Mouse (Mus musculus) MEL (cell line): ENCODE measurements at regions not wholly inside any gene's neighbourhood (a gene's known extent, or its start where the extent isn't known, plus 50 kb on each side); places are given as distances from the start of the nearest gene placed in this dataset.

Experiments used
- DNase-seq: peaks from one replicate; pipeline ENCODE4 v3.0.0; 2011; ENCODE audit warnings: low read depth, low spot score
- H3K27ac ChIP-seq: 2 replicates; pipeline ENCODE4 v1.5.1; 2012; ENCODE audit warnings: low read depth, mild to moderate bottlenecking, control low read depth, low read length, moderate library complexity; ENCODE audit not compliant: control insufficient read depth
- H3K27me3 ChIP-seq, 2 experiments: fragments of 150-350 bp in 1 of 2; sonication (generic) in 1 of 2; 2 replicates each; pipeline ENCODE4 v1.6.1; 2012; ENCODE audit warnings: low read length in 2 of 2, mild to moderate bottlenecking in 2 of 2, improper control_type of control experiment in 1 of 2, moderate library complexity in 1 of 2; ENCODE audit not compliant: insufficient read depth in 2 of 2, control insufficient read depth in 1 of 2
- H3K36me3 ChIP-seq, 2 experiments: 2 replicates each; pipeline ENCODE4 v1.6.1; 2012 to 2014; ENCODE audit warnings: low read length in 2 of 2, improper control_type of control experiment in 1 of 2, inconsistent platforms in 1 of 2, mild to moderate bottlenecking in 1 of 2; ENCODE audit not compliant: insufficient read depth in 2 of 2, control insufficient read depth in 1 of 2
- H3K4me1 ChIP-seq, 2 experiments: fragments of 150-350 bp in 1 of 2; sonication (generic) in 1 of 2; 2 replicates each; pipeline ENCODE4 v1.6.1; 2012; ENCODE audit warnings: low read length in 2 of 2, improper control_type of control experiment in 1 of 2, mild to moderate bottlenecking in 1 of 2; ENCODE audit not compliant: insufficient read depth in 2 of 2, control insufficient read depth in 1 of 2
- H3K4me3 ChIP-seq, 2 experiments: fragments of 150-350 bp in 1 of 2; sonication (generic) in 1 of 2; 2 replicates each; pipeline ENCODE4 v1.5.1; 2012; ENCODE audit warnings: low read depth in 2 of 2, low read length in 2 of 2, mild to moderate bottlenecking in 2 of 2, moderate library complexity in 2 of 2, control low read depth in 1 of 2, improper control_type of control experiment in 1 of 2; ENCODE audit not compliant: control insufficient read depth in 1 of 2, insufficient read depth in 1 of 2
- H3K79me2 ChIP-seq: 2 replicates; pipeline ENCODE4 v1.6.1; 2012; ENCODE audit warnings: mild to moderate bottlenecking, low read length, moderate library complexity; ENCODE audit not compliant: control insufficient read depth, poor library complexity, insufficient read depth
- H3K9ac ChIP-seq: 2 replicates; pipeline ENCODE4 v1.6.1; 2012; ENCODE audit warnings: low read depth, mild to moderate bottlenecking, control low read depth, low read length, moderate library complexity; ENCODE audit not compliant: control insufficient read depth, poor library complexity, severe bottlenecking
- H3K9me3 ChIP-seq: fragments of 150-350 bp; sonication (generic); replicated peaks from 2 replicates; pipeline ENCODE4 v1.6.1; 2012; ENCODE audit warnings: mild to moderate bottlenecking, low read length, improper control_type of control experiment, moderate library complexity; ENCODE audit not compliant: insufficient read depth
- CTCF ChIP-seq, 3 experiments: IDR thresholded peaks in 2 of 3; conservative IDR thresholded peaks in 1 of 3; 2 replicates each; pipeline ENCODE4 v1.5.1; 2011 to 2012; ENCODE audit warnings: low read length in 3 of 3, low read depth in 2 of 3, mild to moderate bottlenecking in 2 of 3, improper control_type of control experiment in 1 of 3, inconsistent platforms in 1 of 3, mixed read lengths in 1 of 3, moderate library complexity in 1 of 3; ENCODE audit not compliant: control insufficient read depth in 1 of 3, insufficient read depth in 1 of 3, poor library complexity in 1 of 3, severe bottlenecking in 1 of 3
- EP300 ChIP-seq, 2 experiments: IDR thresholded peaks; 2 replicates each; pipeline ENCODE4 v1.6.1; 2011; ENCODE audit warnings: improper control_type of control experiment in 2 of 2, low read length in 2 of 2, low read depth in 1 of 2, mild to moderate bottlenecking in 1 of 2
- ETS1 ChIP-seq: IDR thresholded peaks from 2 replicates; pipeline ENCODE4 v1.6.1; 2012; ENCODE audit warnings: low read depth, mild to moderate bottlenecking, inconsistent platforms, low read length, improper control_type of control experiment, moderate library complexity
- GABPA ChIP-seq: IDR thresholded peaks from 2 replicates; pipeline ENCODE4 v1.6.1; 2012; ENCODE audit warnings: low read depth, mild to moderate bottlenecking, inconsistent platforms, low read length, improper control_type of control experiment, moderate library complexity
- HCFC1 ChIP-seq: IDR thresholded peaks from 2 replicates; pipeline ENCODE4 v1.6.1; 2012; ENCODE audit warnings: low read depth, mild to moderate bottlenecking, inconsistent platforms, low read length, improper control_type of control experiment, moderate library complexity
- KAT2A ChIP-seq: conservative IDR thresholded peaks from 2 replicates; pipeline ENCODE4 v1.6.1; 2012; ENCODE audit warnings: low read depth, low read length, improper control_type of control experiment, inconsistent platforms
- MAX ChIP-seq: IDR thresholded peaks from 2 replicates; pipeline ENCODE4 v1.6.1; 2011; ENCODE audit warnings: low read length, improper control_type of control experiment
- MAZ ChIP-seq: IDR thresholded peaks from 2 replicates; pipeline ENCODE4 v1.6.1; 2012; ENCODE audit warnings: low read depth, mild to moderate bottlenecking, inconsistent platforms, low read length, improper control_type of control experiment
- MXI1 ChIP-seq: IDR thresholded peaks from 2 replicates; pipeline ENCODE4 v1.6.1; 2011; ENCODE audit warnings: mild to moderate bottlenecking, low read depth, low read length, improper control_type of control experiment
- MYB ChIP-seq: IDR thresholded peaks from 2 replicates; pipeline ENCODE4 v1.6.1; 2011; ENCODE audit warnings: mild to moderate bottlenecking, low read depth, low read length, improper control_type of control experiment
- NELFE ChIP-seq: IDR thresholded peaks from 2 replicates; pipeline ENCODE4 v1.6.1; 2011; ENCODE audit warnings: low read depth, low read length, improper control_type of control experiment
- NRF1 ChIP-seq: IDR thresholded peaks from 2 replicates; pipeline ENCODE4 v1.6.1; 2014; ENCODE audit warnings: low read depth, mild to moderate bottlenecking, inconsistent platforms, low read length, improper control_type of control experiment, moderate library complexity; ENCODE audit not compliant: poor library complexity, insufficient read depth, severe bottlenecking
- POLR2A ChIP-seq, 2 experiments: IDR thresholded peaks; 2 replicates each; pipeline ENCODE4 v1.6.1; 2011 to 2012; ENCODE audit warnings: low read length in 2 of 2, mild to moderate bottlenecking in 2 of 2, control low read depth in 1 of 2, improper control_type of control experiment in 1 of 2, low read depth in 1 of 2, moderate library complexity in 1 of 2; ENCODE audit not compliant: control insufficient read depth in 1 of 2, insufficient read depth in 1 of 2, poor library complexity in 1 of 2
- RAD21 ChIP-seq: IDR thresholded peaks from 2 replicates; pipeline ENCODE4 v1.6.1; 2011; ENCODE audit warnings: mild to moderate bottlenecking, low read depth, low read length, improper control_type of control experiment
- RCOR1 ChIP-seq: IDR thresholded peaks from 2 replicates; pipeline ENCODE4 v1.6.1; 2012; ENCODE audit warnings: low read depth, mild to moderate bottlenecking, inconsistent platforms, low read length, improper control_type of control experiment
- SMC3 ChIP-seq: IDR thresholded peaks from 2 replicates; pipeline ENCODE4 v1.6.1; 2011; ENCODE audit warnings: low read depth, low read length, improper control_type of control experiment
- TAL1 ChIP-seq: IDR thresholded peaks from 2 replicates; pipeline ENCODE4 v1.6.1; 2012; ENCODE audit warnings: mild to moderate bottlenecking, inconsistent platforms, low read length, moderate library complexity, mixed read lengths
- USF1 ChIP-seq: IDR thresholded peaks from 2 replicates; pipeline ENCODE4 v1.6.1; 2014; ENCODE audit warnings: low read depth, mild to moderate bottlenecking, inconsistent platforms, low read length, improper control_type of control experiment, moderate library complexity
- USF2 ChIP-seq, 2 experiments: IDR thresholded peaks; 2 replicates each; pipeline ENCODE4 v1.6.1; 2011 to 2012; ENCODE audit warnings: improper control_type of control experiment in 2 of 2, low read length in 2 of 2, borderline replicate concordance in 1 of 2, inconsistent platforms in 1 of 2, low read depth in 1 of 2, mild to moderate bottlenecking in 1 of 2; ENCODE audit not compliant: insufficient read depth in 1 of 2
- ZC3H11A ChIP-seq: IDR thresholded peaks from 2 replicates; pipeline ENCODE4 v1.6.1; 2012; ENCODE audit warnings: low read depth, mild to moderate bottlenecking, inconsistent platforms, low read length, improper control_type of control experiment
- ZNF384 ChIP-seq: IDR thresholded peaks from 2 replicates; pipeline ENCODE4 v1.6.1; 2012; ENCODE audit warnings: low read depth, mild to moderate bottlenecking, inconsistent platforms, low read length, improper control_type of control experiment

- no peak for DNase-seq
- no peak overlapping the region for H3K27ac ChIP-seq
- H3K36me3 ChIP-seq = no peaks in the 10 kb centered on the region
- no peaks in the 10 kb centered on the region for H3K9me3 ChIP-seq
- TF ChIP-seq KAT2A = no peak
- TF ChIP-seq POLR2A (IDR thresholded peaks at IDR 0.05; ENCODE audit: control insufficient read depth in 1 of 2, insufficient read depth in 1 of 2, low read depth in 1 of 2, low read length in 2 of 2, poor library complexity in 1 of 2) = no peak
- TF ChIP-seq ETS1 = no peak
- no peak for TF ChIP-seq SMC3
- no peak for TF ChIP-seq CTCF (IDR thresholded peaks at IDR 0.05 in 2 of 3, conservative IDR thresholded peaks at IDR 0.05 in 1 of 3; ENCODE audit: control insufficient read depth in 1 of 3, insufficient read depth in 1 of 3, low read depth in 2 of 3, low read length in 3 of 3, poor library complexity in 1 of 3, severe bottlenecking in 1 of 3)
- TF ChIP-seq RAD21 = no peak
- TF ChIP-seq ZC3H11A = no peak
- TF ChIP-seq NRF1 = no peak
- TF ChIP-seq MAZ = no peak
- TF ChIP-seq USF2 (IDR thresholded peaks at IDR 0.05; ENCODE audit: borderline replicate concordance in 1 of 2, insufficient read depth in 1 of 2, low read depth in 1 of 2, low read length in 2 of 2) = no peak
- no peak for TF ChIP-seq TAL1
- TF ChIP-seq USF1 = no peak
- no peak for TF ChIP-seq EP300 (IDR thresholded peaks at IDR 0.05; ENCODE audit: low read depth in 1 of 2, low read length in 2 of 2)
- TF ChIP-seq MYB = no peak
- no peak for TF ChIP-seq MAX
- TF ChIP-seq NELFE = no peak
- TF ChIP-seq HCFC1 = no peak
- no peak for TF ChIP-seq MXI1
- no peak for TF ChIP-seq GABPA
- TF ChIP-seq ZNF384 = no peak
- TF ChIP-seq, all 39 proteins: peak for 0
- Histone ChIP-seq H3K4me1 (no peaks in the 10 kb centered on the region), H3K4me3 (no peak overlapping the region), H3K79me2 (no peaks in the 10 kb centered on the region), H3K9ac (no peak overlapping the region), H3K27me3 (peaks cover 10 to 14% of the 10 kb centered on the region in 2 experiments)
Observed at GRCm38 (mm10) chr5:74769023-74769422, 66.3 kb upstream of the Lnx1 start.

GRCm38 (mm10) chr5:74767993-74768392 is 65.3 kb upstream of the Lnx1 start:
- no peak for DNase-seq
- H3K27ac ChIP-seq = no peak overlapping the region
- no peaks in the 10 kb centered on the region for H3K4me1 ChIP-seq
- H3K79me2 ChIP-seq = no peaks in the 10 kb centered on the region
- no peak for TF ChIP-seq TAL1
- no peak for TF ChIP-seq RAD21
- TF ChIP-seq RCOR1 = no peak
- TF ChIP-seq SMC3 = no peak
- H3K36me3 ChIP-seq = no peaks in the 10 kb centered on the region
- H3K9ac ChIP-seq = no peak overlapping the region
- peaks cover 10 to 12% of the 10 kb centered on the region in 2 experiments for H3K27me3 ChIP-seq
- H3K9me3 ChIP-seq = no peaks in the 10 kb centered on the region
- H3K4me3 ChIP-seq = no peak overlapping the region
